Mouse (Mus musculus): ENCODE results near the gene Tbc1d2.

Tbc1d2 gene

GRCm38 (mm10) chr4:46658946-46659345, 8.9 kb upstream of the Tbc1d2 start:
- no peak for TF ChIP-seq GATA4 (IDR thresholded peaks at IDR 0.05; ENCODE audit: insufficient replicate concordance, low read length)

GRCm38 (mm10) chr4:46657116-46657515, 7.1 kb upstream of the Tbc1d2 start:
- TF ChIP-seq GATA4 (IDR thresholded peaks at IDR 0.05; ENCODE audit: insufficient replicate concordance, low read length), result no peak

- TF ChIP-seq GATA4 (IDR thresholded peaks at IDR 0.05; ENCODE audit: insufficient replicate concordance, low read length), result no peak
Measured at GRCm38 (mm10) chr4:46655956-46656355, 5.9 kb upstream of the Tbc1d2 start.

DNA sequence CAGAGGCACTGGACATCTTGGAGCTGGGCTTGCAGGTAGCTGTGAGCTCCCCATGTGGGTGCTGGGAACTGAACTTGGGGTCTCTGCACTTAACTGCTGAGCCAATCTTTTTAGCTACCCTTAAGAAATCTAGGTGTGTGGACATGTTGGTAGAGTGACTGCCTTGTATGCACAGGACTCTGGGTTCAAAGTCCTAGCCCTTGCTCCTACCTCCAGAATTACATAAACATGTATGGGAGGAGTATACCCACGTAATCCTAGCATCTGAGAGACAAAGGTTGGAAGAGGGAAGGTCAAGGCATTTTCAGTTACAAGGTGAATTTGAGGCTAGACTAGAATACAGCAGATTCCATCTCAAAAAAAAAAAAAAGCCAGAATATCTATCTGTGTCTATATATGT, 5.3 kb upstream of the Tbc1d2 start:
- no peak for TF ChIP-seq GATA4 (IDR thresholded peaks at IDR 0.05; ENCODE audit: insufficient replicate concordance, low read length)

GRCm38 (mm10) chr4:46649161-46649560, 848 bp downstream of the Tbc1d2 start:
- TF ChIP-seq GATA4 (IDR thresholded peaks at IDR 0.05; ENCODE audit: insufficient replicate concordance, low read length), result no peak

DNA sequence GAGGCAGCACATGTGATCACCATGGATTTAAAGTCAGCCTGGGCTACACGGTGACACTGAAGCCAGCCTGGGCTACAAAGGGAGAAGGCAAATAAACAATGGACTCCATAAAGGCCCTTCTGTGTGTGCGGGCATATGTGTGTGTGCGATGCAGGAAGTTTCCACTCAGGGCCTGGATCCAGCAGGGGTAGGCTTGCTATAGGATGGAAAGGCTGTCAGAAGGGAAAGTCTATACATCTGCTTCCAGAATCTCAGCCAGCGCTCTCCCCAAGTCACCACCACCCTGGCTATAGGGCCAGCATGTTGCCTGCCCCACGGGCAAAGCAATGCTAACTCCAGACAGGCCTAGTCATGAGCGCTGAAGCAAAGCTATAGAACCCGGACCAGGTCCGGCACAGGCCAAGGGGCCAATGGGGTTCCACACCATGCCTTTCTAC, 6.3 kb downstream of the Tbc1d2 start:
- TF ChIP-seq GATA4 (IDR thresholded peaks at IDR 0.05; ENCODE audit: insufficient replicate concordance, low read length), result no peak

- TF ChIP-seq GATA4 (IDR thresholded peaks at IDR 0.05; ENCODE audit: insufficient replicate concordance, low read length), result no peak
Measured at GRCm38 (mm10) chr4:46642924-46643675, 6.9 kb downstream of the Tbc1d2 start.

GRCm38 (mm10) chr4:46641283-46641682, 8.7 kb downstream of the Tbc1d2 start:
- no peak for TF ChIP-seq GATA4 (IDR thresholded peaks at IDR 0.05; ENCODE audit: insufficient replicate concordance, low read length)

GRCm38 (mm10) chr4:46639866-46640265, 10.1 kb downstream of the Tbc1d2 start:
- no peak for TF ChIP-seq GATA4 (IDR thresholded peaks at IDR 0.05; ENCODE audit: insufficient replicate concordance, low read length)

DNA sequence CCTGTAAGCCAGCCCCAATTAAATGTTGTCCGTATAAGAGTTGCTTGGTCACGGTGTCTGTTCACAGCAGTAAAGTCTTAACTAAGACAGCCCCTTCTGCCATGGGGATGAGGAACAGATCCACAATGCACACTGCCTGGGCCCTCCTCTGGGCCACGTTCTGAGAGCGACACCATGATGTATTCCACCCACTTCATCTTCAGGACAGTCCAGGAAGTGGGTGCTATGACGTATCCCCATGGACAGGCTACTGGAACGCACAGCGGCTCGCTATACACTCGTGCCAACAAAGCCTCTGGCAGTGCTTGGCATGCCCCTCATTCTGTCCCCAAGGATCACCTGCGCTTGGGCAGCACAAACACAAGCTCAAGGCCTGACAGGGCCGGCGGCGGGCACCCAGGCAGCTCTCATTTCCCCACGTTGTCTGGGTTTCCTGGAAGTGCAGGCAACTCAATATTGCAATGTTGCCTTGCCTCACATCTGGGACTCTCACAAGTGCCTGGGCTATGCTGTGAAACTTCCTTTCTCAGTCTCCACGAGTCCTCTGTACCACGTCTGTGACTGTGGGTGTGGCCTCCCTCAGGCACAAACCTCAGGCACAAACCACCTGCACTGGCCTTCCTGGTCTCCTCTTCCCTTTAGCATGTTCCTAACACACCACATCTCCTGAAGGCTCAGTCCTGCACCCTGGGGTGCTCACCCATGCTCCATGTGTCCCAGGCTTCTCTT, 14.1 kb downstream of the Tbc1d2 start:
- TF ChIP-seq GATA4 (IDR thresholded peaks at IDR 0.05; ENCODE audit: insufficient replicate concordance, low read length), result no peak

GRCm38 (mm10) chr4:46634881-46635280, 15.1 kb downstream of the Tbc1d2 start:
- TF ChIP-seq GATA4 (IDR thresholded peaks at IDR 0.05; ENCODE audit: insufficient replicate concordance, low read length), result no peak

GRCm38 (mm10) chr4:46632465-46632864, 17.5 kb downstream of the Tbc1d2 start:
- TF ChIP-seq GATA4 (IDR thresholded peaks at IDR 0.05; ENCODE audit: insufficient replicate concordance, low read length), result no peak

- TF ChIP-seq GATA4 (IDR thresholded peaks at IDR 0.05; ENCODE audit: insufficient replicate concordance, low read length), result no peak
Measured at GRCm38 (mm10) chr4:46630390-46630789, 19.6 kb downstream of the Tbc1d2 start.

DNA sequence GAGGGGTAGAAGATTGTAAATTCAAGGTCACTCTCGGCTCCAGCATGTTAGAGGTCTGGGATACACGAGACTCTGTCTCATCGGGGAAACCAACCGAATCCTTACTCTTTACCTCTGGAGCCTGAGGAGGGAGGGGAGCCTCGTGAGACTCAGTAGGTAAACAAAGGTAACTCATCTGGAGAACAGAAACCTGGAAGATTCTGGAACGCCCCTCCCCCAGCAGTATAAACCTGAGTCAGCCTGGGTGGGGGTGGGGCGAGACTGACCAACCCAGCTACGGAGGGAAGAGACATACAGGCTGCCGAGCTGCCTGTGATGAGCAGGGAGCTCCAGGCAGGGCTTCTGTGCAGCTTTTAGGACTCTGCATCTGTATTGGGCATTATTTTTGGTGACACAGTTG, 21.1 kb downstream of the Tbc1d2 start:
- no peak for TF ChIP-seq GATA4 (IDR thresholded peaks at IDR 0.05; ENCODE audit: insufficient replicate concordance, low read length)

- no peak for TF ChIP-seq GATA4 (IDR thresholded peaks at IDR 0.05; ENCODE audit: insufficient replicate concordance, low read length)
Measured at GRCm38 (mm10) chr4:46628081-46628480, 21.9 kb downstream of the Tbc1d2 start.

DNA sequence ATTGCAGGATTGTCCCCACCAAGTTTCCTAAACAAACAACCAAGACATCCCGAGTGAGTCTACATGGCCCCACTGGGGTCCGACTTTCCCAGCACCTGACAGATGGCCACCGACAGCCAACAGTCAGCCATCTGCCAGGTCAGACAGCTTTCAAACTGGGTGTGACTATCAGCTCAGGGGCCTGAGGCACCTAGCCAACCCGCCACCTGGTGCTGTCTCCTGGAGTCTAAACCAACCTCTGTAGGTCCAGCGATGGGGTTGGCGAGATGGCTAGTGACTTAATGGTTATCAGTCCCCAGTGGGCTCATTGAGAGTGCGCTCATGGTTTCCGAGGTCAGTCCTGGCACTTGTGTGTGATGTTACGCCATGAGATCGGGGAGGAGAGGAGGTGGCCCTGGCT, 24.9 kb downstream of the Tbc1d2 start:
- no peak for TF ChIP-seq GATA4 (IDR thresholded peaks at IDR 0.05; ENCODE audit: insufficient replicate concordance, low read length)

Data from liver, adult (tissue).